Mouse (Mus musculus) heart, adult 9 months (tissue): ENCODE measurements around the gene Furin.
A peak's percentile ranks its signal among the peaks of the same experiment; 100 is the strongest.

Experiments
- DNase-seq, 2 experiments: peaks; one replicate each; pipeline ENCODE4 v3.0.0; 2022; ENCODE audit warnings: low spot score in 2 of 2

Furin gene

GRCm38 (mm10) chr7:80341793-80342192 is 63.4 kb downstream of the Furin start:
- no peak for DNase-seq

GRCm38 (mm10) chr7:80340793-80341192 is 64.4 kb downstream of the Furin start, which contains the start of gene Unc45a:
Gene Unc45a (minus strand): TSS chr7:80341005.
- DNase-seq, result peak; percentile 69

DNA sequence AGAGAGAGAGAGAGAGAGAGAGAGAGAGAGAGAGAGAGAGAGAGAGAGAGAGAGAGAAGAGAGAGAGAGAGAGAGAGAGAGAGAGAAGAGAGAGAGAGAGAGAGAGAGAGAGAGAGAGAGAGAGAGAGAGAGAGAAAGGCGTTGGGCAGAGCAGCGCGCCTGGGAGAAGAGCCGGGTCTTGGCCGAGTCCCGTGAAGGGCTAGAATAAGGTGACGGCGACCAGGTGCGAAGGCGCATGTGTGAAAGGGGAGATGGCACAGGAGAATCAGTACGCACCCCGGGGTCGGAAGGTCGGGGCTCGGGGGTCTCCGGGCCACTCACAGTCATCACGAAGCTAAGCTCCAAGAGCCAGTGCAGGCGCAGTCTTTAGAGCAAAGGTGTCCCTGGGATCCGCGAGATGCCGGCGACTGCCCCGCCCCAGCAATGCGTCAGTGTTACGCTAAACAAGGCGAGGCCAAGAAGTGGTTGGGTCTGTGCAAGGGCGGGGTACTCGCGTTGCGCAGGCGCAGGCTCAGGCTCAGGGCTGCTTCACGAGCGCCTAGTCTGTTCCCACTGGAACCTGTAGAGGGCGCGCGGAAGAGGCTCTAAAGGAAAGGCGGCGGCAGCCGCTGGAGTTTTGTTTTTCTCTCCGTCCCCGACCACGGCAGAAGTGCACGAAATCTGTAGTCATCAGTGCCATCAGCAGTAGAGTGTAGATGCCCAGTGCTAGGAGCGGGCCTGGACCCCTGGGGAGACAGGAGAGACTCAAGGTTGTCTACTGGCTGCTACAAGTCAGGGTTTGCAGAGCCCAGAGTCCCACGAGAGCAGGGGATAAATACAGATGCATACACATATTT is 65.2 kb downstream of the Furin start:
- DNase-seq, result peak; percentile 98

DNA sequence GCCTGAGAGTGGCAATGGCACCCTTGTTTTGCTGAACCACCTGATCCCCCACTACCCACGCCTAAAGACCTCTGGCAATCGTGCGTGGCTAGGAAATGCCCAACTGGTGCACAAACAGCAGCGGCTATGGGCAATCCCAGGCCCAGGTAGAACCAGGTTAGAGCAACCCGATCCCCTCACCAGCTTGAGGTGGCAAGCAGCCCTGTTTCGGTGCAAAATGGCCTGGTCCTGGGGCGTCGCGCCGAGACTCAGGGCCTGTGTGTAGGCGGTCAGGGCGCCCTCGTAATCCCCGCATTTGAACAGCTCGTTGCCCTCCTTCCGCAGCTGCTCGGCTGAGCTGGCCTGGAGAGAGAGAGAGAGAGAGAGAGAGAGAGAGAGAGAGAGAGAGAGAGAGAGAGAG is 65.9 kb downstream of the Furin start:
- peak in 1 of 2 experiments; percentile 35 for DNase-seq
